Mouse (Mus musculus) hematopoietic multipotent progenitor cell, adult 10-12 weeks (in vitro differentiated cells): ENCODE measurements around the gene Oxct2a. TPM values are rescaled to one million over a fixed set of nuclear protein-coding genes. Genes with fewer than 3 reads are reported as not detected.

Source experiments
- polyA plus RNA-seq: library from polyadenylated mRNA; stranded (reverse); fragments of >175 nt; gene quantifications from 2 replicates; pipeline ENCODE4 v1.2.3, GENCODE M21; 2012; ENCODE audit warnings: low replicate concordance

Oxct2a gene
- 0.08 TPM in 1 of 2 replicates, not detected in the other for polyA plus RNA-seq

GRCm38 (mm10) chr4:123323534-123323933 is at the start of gene Oxct2a:
Oxct2a (minus strand) TSS chr4:123323634.

GRCm38 (mm10) chr4:123342642-123343470 is 19.4 kb upstream of the Oxct2a start, which contains the start of gene Bmp8a:
Bmp8a (minus strand) TSS chr4:123343252.

Other genes with a start within 250 kb of the Oxct2a start
- gene Bmp8b, start 218.5 kb downstream of the Oxct2a start, polyA plus RNA-seq, result 0.09 TPM in 1 of 2 replicates, not detected in the other
- gene Oxct2b, start 207.4 kb downstream of the Oxct2a start, polyA plus RNA-seq, result not detected in 2 replicates
- gene Ppie, start 183.7 kb downstream of the Oxct2a start, polyA plus RNA-seq, result 2.3 and 10.4 TPM in 2 replicates
- gene Hpcal4, start 140.4 kb downstream of the Oxct2a start, polyA plus RNA-seq, result not detected in 2 replicates
- not detected in 2 replicates for gene Nt5c1a, start 122.1 kb downstream of the Oxct2a start, polyA plus RNA-seq
- 0.21 and 0.34 TPM in 2 replicates for gene Heyl, start 90.1 kb downstream of the Oxct2a start, polyA plus RNA-seq
- gene Pabpc4, start 61.3 kb downstream of the Oxct2a start, polyA plus RNA-seq, result 348 and 432 TPM in 2 replicates
- gene Bmp8a, start 19.6 kb upstream of the Oxct2a start, polyA plus RNA-seq, result 0.42 and 0.84 TPM in 2 replicates